Mouse (Mus musculus) erythroblast, embryonic 14.5 days (primary cell): ENCODE results near the gene Flt1. TPM values are rescaled to one million over a fixed set of nuclear protein-coding genes. Genes with fewer than 3 reads are reported as not detected.
"Not testable (repeated sequence)": the region's sequence is repeated elsewhere in the genome, so short reads cannot be mapped to it uniquely, and the experiment has no call there.

ENCODE experiments used
- H3K27me3 ChIP-seq: 2 replicates; pipeline ENCODE4 v1.6.1; 2012; ENCODE audit warnings: inconsistent platforms; ENCODE audit not compliant: control insufficient read depth
- H3K36me3 ChIP-seq: 2 replicates; pipeline ENCODE4 v1.6.1; 2012; ENCODE audit warnings: mild to moderate bottlenecking, inconsistent platforms; ENCODE audit not compliant: control insufficient read depth
- H3K4me1 ChIP-seq: 2 replicates; pipeline ENCODE4 v1.6.1; 2012; ENCODE audit warnings: inconsistent platforms; ENCODE audit not compliant: control insufficient read depth
- H3K4me3 ChIP-seq: replicated peaks from 2 replicates; pipeline ENCODE3; 2012; ENCODE audit warnings: moderate library complexity, mild to moderate bottlenecking, inconsistent platforms
- H3K9me3 ChIP-seq: 2 replicates; pipeline ENCODE4 v1.6.1; 2012; ENCODE audit warnings: low read length, inconsistent platforms, mixed read lengths; ENCODE audit not compliant: control insufficient read depth
- GATA1 ChIP-seq: IDR thresholded peaks from 2 replicates; pipeline ENCODE4 v1.6.1; 2012; ENCODE audit warnings: low read length, inconsistent platforms, mixed read lengths
- TAL1 ChIP-seq: IDR thresholded peaks from 3 replicates; pipeline ENCODE4 v1.6.1; 2012; ENCODE audit warnings: low read length, inconsistent platforms, mixed read lengths
- polyA plus RNA-seq: library from polyadenylated mRNA; stranded (reverse); fragments of >175 nt; gene quantifications from 2 replicates; pipeline ENCODE4 v1.2.3, GENCODE M21; 2012

The Flt1 gene
- polyA plus RNA-seq, 1 experiment = 0.03 TPM

- Histone ChIP-seq H3K4me1 (no peaks in the 10 kb centered on the region), H3K36me3 (no peaks in the 10 kb centered on the region), H3K9me3 (peaks cover 4% of the 10 kb centered on the region), H3K27me3 (no peaks in the 10 kb centered on the region), H3K4me3 (no peak overlapping the region)
- no peak for TF ChIP-seq GATA1
- TF ChIP-seq TAL1 = no peak
Observed at GRCm38 (mm10) chr5:147577003-147577402, 148.8 kb downstream of the Flt1 start.

- H3K4me1 ChIP-seq = no peaks in the 10 kb centered on the region
Observed at GRCm38 (mm10) chr5:147574517-147574916, 151.3 kb downstream of the Flt1 start.

DNA sequence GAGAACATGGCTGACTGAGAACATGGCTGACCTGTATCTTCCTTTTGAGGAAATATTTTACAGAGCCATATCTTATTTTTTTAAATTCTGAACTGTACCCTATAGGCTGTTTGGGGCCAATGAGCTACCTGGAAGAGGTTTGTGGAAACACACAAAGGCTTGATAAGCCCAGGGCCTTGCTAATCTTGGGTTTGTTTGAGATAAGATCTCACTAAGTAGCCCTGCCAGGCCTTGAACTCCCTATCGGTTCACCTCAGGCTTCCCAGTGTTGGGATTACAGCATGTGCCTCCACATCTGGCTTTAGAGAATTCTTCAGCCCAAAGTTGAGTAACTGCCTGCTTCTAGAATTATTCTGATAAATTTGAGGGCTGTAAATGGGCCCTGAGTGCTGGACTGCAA lies 152.3 kb downstream of the Flt1 start:
- Histone ChIP-seq H3K4me3 (no peak overlapping the region), H3K9me3 (no peaks in the 10 kb centered on the region), H3K4me1 (no peaks in the 10 kb centered on the region), H3K36me3 (no peaks in the 10 kb centered on the region), H3K27me3 (no peaks in the 10 kb centered on the region)
- no peak for TF ChIP-seq GATA1
- TF ChIP-seq TAL1 = no peak

More at GRCm38 (mm10) chr5:147574517-147574916, 151.3 kb downstream of the Flt1 start:
- H3K4me3 ChIP-seq = no peak overlapping the region
- H3K9me3 ChIP-seq = peaks cover 4% of the 10 kb centered on the region
- H3K27me3 ChIP-seq = no peaks in the 10 kb centered on the region
- H3K36me3 ChIP-seq = no peaks in the 10 kb centered on the region
- TF ChIP-seq TAL1 (no peak), GATA1 (no peak)

GRCm38 (mm10) chr5:147572695-147573094 lies 153.1 kb downstream of the Flt1 start:
- H3K4me3 ChIP-seq = no peak overlapping the region
- no peaks in the 10 kb centered on the region for H3K36me3 ChIP-seq
- no peaks in the 10 kb centered on the region for H3K27me3 ChIP-seq
- no peaks in the 10 kb centered on the region for H3K9me3 ChIP-seq
- no peaks in the 10 kb centered on the region for H3K4me1 ChIP-seq
- no peak for TF ChIP-seq GATA1
- no peak for TF ChIP-seq TAL1

- Histone ChIP-seq H3K36me3 (no peaks in the 10 kb centered on the region), H3K27me3 (no peaks in the 10 kb centered on the region), H3K4me3 (no peak overlapping the region), H3K9me3 (no peaks in the 10 kb centered on the region), H3K4me1 (no peaks in the 10 kb centered on the region)
- TF ChIP-seq GATA1 (no peak), TAL1 (no peak)
Observed at GRCm38 (mm10) chr5:147566335-147566734, 159.5 kb downstream of the Flt1 start.

GRCm38 (mm10) chr5:147565444-147565843 lies 160.4 kb downstream of the Flt1 start:
- no peaks in the 10 kb centered on the region for H3K9me3 ChIP-seq
- no peak overlapping the region for H3K4me3 ChIP-seq
- H3K4me1 ChIP-seq = no peaks in the 10 kb centered on the region
- no peaks in the 10 kb centered on the region for H3K27me3 ChIP-seq
- TF ChIP-seq TAL1 = no peak
- no peak for TF ChIP-seq GATA1
- H3K36me3 ChIP-seq = no peaks in the 10 kb centered on the region

DNA sequence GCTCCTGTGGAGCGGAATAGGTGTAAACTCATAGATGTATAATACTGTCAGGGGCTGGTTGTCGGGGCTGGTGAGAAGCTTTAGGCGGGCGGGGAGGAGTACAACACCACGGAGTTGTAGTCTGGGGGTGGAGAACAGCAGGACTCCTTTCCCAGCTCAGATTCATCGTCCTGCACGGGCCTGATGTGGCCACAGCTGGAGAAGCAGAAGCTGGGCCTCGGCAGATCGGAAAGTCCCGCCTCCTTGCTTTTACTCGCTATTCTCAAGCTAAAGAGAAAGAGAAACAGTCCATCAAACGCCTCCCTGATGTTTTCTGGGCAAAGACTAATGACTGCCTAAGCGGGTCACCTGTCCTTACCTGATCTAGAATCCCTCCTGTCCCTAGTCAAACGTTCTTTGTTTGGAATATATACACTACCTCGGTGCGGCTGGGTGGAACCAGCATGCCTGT lies 161.6 kb downstream of the Flt1 start:
- Histone ChIP-seq H3K36me3 (no peaks in the 10 kb centered on the region), H3K4me3 (no peak overlapping the region), H3K9me3 (no peaks in the 10 kb centered on the region), H3K27me3 (no peaks in the 10 kb centered on the region), H3K4me1 (no peaks in the 10 kb centered on the region)
- TF ChIP-seq GATA1 = no peak
- TF ChIP-seq TAL1 = no peak

- Histone ChIP-seq H3K36me3 (no peaks in the 10 kb centered on the region), H3K9me3 (no peaks in the 10 kb centered on the region), H3K4me1 (no peaks in the 10 kb centered on the region), H3K27me3 (no peaks in the 10 kb centered on the region), H3K4me3 (no peak overlapping the region)
- TF ChIP-seq TAL1 (no peak), GATA1 (no peak)
Observed at GRCm38 (mm10) chr5:147563511-147564139, 162.2 kb downstream of the Flt1 start.

DNA sequence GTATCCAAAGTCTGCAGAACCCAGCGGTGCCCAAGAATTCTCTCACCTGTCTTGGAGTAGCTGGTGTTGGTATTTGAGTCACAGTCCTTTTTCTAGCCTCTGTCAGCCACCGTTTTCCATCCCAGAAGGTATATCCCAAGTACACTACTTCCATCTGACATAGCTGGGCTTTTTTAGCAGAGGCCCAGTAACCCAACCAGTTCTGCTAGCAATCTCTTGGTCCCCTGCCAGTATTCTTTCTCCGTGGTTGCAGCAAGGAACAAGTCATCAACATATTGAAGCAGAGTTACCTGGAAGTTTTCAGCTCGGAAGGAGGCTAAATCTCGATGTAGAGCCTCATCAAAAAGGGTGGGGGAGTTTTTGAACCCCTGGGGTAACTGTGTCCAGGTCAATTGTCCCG lies 168.2 kb downstream of the Flt1 start:
- H3K4me1 ChIP-seq, H3K4me3 ChIP-seq, H3K36me3 ChIP-seq, H3K9me3 ChIP-seq, H3K27me3 ChIP-seq: not testable (repeated sequence)

- peaks cover 45% of the 10 kb centered on the region for H3K36me3 ChIP-seq
- H3K9me3 ChIP-seq = no peaks in the 10 kb centered on the region
- TF ChIP-seq TAL1 (no peak), GATA1 (no peak)
- no peak overlapping the region for H3K4me3 ChIP-seq
- no peaks in the 10 kb centered on the region for H3K4me1 ChIP-seq
- H3K27me3 ChIP-seq = no peaks in the 10 kb centered on the region
Observed at GRCm38 (mm10) chr5:147551879-147552627, 173.8 kb downstream of the Flt1 start.
